Mouse (Mus musculus) kidney, postnatal 0 days (tissue): Measurements from ENCODE around the gene Sh3rf3. TPM values are rescaled to one million over a fixed set of nuclear protein-coding genes. Genes with fewer than 3 reads are reported as not detected.

Source experiments
- ATAC-seq: fragments of 200-750 bp; cut with Nextera tagmentation; replicated peaks from 2 replicates; pipeline ENCODE4 v1.8.0; 2017; ENCODE audit warnings: low read depth, moderate number of reproducible peaks, moderate TSS enrichment, moderate library complexity; ENCODE audit not compliant: low FRiP score
- DNase-seq: peaks from one replicate; pipeline ENCODE4 v3.0.0-alpha.2; 2016; ENCODE audit warnings: low spot score
- H3K27ac ChIP-seq: fragments of 300-500 bp; sonication (generic); 2 replicates; pipeline ENCODE4 v1.5.1; 2014; ENCODE audit warnings: mild to moderate bottlenecking
- H3K27me3 ChIP-seq: fragments of 300-500 bp; sonication (generic); 2 replicates; pipeline ENCODE4 v1.6.1; 2014; ENCODE audit warnings: low read length, mixed read lengths; ENCODE audit not compliant: insufficient read depth
- H3K36me3 ChIP-seq: fragments of 300-500 bp; sonication (generic); 2 replicates; pipeline ENCODE4 v1.6.1; 2014; ENCODE audit warnings: low read length, mixed read lengths; ENCODE audit not compliant: insufficient read depth
- H3K4me1 ChIP-seq: fragments of 300-500 bp; sonication (generic); replicated peaks from 2 replicates; pipeline ENCODE4 v1.6.1; 2014; ENCODE audit warnings: antibody characterized with exemption, low read length, mixed read lengths; ENCODE audit not compliant: insufficient read depth
- H3K4me2 ChIP-seq: fragments of 300-500 bp; sonication (generic); 2 replicates; pipeline ENCODE4 v1.6.1; 2014; ENCODE audit warnings: mild to moderate bottlenecking, low read length, moderate library complexity, mixed read lengths
- H3K4me3 ChIP-seq: fragments of 300-500 bp; sonication (generic); replicated peaks from 2 replicates; pipeline ENCODE4 v1.5.1; 2014; ENCODE audit warnings: low read depth, low read length
- H3K9ac ChIP-seq: fragments of 300-500 bp; sonication (generic); 2 replicates; pipeline ENCODE4 v1.6.1; 2014; ENCODE audit warnings: low read depth, low read length
- H3K9me3 ChIP-seq: fragments of 300-500 bp; sonication (generic); replicated peaks from 2 replicates; pipeline ENCODE4 v1.6.1; 2016; ENCODE audit warnings: low read length, inconsistent platforms, mixed read lengths
- CTCF ChIP-seq: IDR thresholded peaks from 2 replicates; pipeline ENCODE4 v1.5.1; 2016; ENCODE audit warnings: antibody characterized with exemption, low read depth, mild to moderate bottlenecking, moderate library complexity
- WGBS: fragments of 180-500 bp; shearing (Covaris S2); extraction: QIAGEN DNeasy Blood & Tissue Kit; methylation state at CpG from one replicate; pipeline ENCODE4 v1.1.7; 2014; 5-methylcytosine and 5-hydroxymethylcytosine counted together
- polyA plus RNA-seq: library from polyadenylated mRNA; unstranded; fragments of >200 nt; fragmentation: Nextera tagmentation; extraction: Ambion mirVana; gene quantifications from 2 replicates; pipeline ENCODE4 v1.2.1, GENCODE M21; 2015

The Sh3rf3 gene
- polyA plus RNA-seq: 0.51 and 0.70 TPM in 2 replicates

- ATAC-seq: peak; percentile 61
- DNase-seq: peak; percentile 31
These were observed at the start of gene Sh3rf3 for GRCm38 (mm10) chr10:58813081-58813800. Gene Sh3rf3 (plus strand): TSS chr10:58813359.

GRCm38 (mm10) chr10:58788486-58789274, 24.5 kb upstream of the Sh3rf3 start:
- H3K9ac ChIP-seq: no peak overlapping the region
- H3K4me3 ChIP-seq: no peak overlapping the region
- no peak overlapping the region for H3K27ac ChIP-seq
- no peaks in the 10 kb centered on the region for H3K27me3 ChIP-seq
- H3K4me2 ChIP-seq: no peak overlapping the region
- H3K4me1 ChIP-seq: no peaks in the 10 kb centered on the region
- DNase-seq: no peak
- 86% methylated on average over 8 of the region's 8 CpGs for WGBS
- ATAC-seq: no peak
- no peaks in the 10 kb centered on the region for H3K36me3 ChIP-seq
- H3K9me3 ChIP-seq: no peaks in the 10 kb centered on the region
- no peak for TF ChIP-seq CTCF

More at GRCm38 (mm10) chr10:58813081-58813800, at the start of gene Sh3rf3:
- H3K9me3 ChIP-seq: no peaks in the 10 kb centered on the region
- H3K27ac ChIP-seq: no peak within 1 kb of the TSS
- H3K4me3 ChIP-seq: peak within 1 kb of the TSS; percentile 60
- H3K36me3 ChIP-seq: no peaks in the 10 kb centered on the region
- H3K9ac ChIP-seq: peak within 1 kb of the TSS; percentile 45
- H3K4me2 ChIP-seq: peak within 1 kb of the TSS; percentile 99
- H3K27me3 ChIP-seq: peaks cover 8% of the 10 kb centered on the region
- 0% methylated on average over 76 of the region's 79 CpGs for WGBS
- H3K4me1 ChIP-seq: peaks cover 11% of the 10 kb centered on the region; the same call in 1 of the 2 replicates
- no peak for TF ChIP-seq CTCF

- no peak overlapping the region for H3K9ac ChIP-seq
- no peak overlapping the region for H3K27ac ChIP-seq
- DNase-seq (no peak), ATAC-seq (no peak)
- H3K36me3 ChIP-seq: no peaks in the 10 kb centered on the region
- no peaks in the 10 kb centered on the region for H3K27me3 ChIP-seq
- no peaks in the 10 kb centered on the region for H3K4me1 ChIP-seq
- no peak overlapping the region for H3K4me2 ChIP-seq
- H3K9me3 ChIP-seq: no peaks in the 10 kb centered on the region
- TF ChIP-seq CTCF: no peak
- 86% methylated on average over 8 of the region's 8 CpGs for WGBS
- H3K4me3 ChIP-seq: no peak overlapping the region
These were observed 15.6 kb upstream of the Sh3rf3 start for GRCm38 (mm10) chr10:58797555-58797954.

GRCm38 (mm10) chr10:58798156-58798555, 15.0 kb upstream of the Sh3rf3 start:
- Histone ChIP-seq H3K4me3 (no peak overlapping the region), H3K36me3 (no peaks in the 10 kb centered on the region), H3K27ac (no peak overlapping the region), H3K9me3 (no peaks in the 10 kb centered on the region), H3K4me2 (no peak overlapping the region), H3K27me3 (no peaks in the 10 kb centered on the region), H3K9ac (no peak overlapping the region), H3K4me1 (no peaks in the 10 kb centered on the region)
- no peak for TF ChIP-seq CTCF
- DNase-seq (no peak), ATAC-seq (no peak)
- WGBS: 90% methylated on average over 3 of the region's 3 CpGs

GRCm38 (mm10) chr10:58800996-58801433, 12.1 kb upstream of the Sh3rf3 start:
- no peak for DNase-seq
- 67% methylated on average over 21 of the region's 21 CpGs for WGBS
- Histone ChIP-seq H3K4me3 (no peak overlapping the region), H3K27me3 (no peaks in the 10 kb centered on the region), H3K9ac (no peak overlapping the region), H3K27ac (no peak overlapping the region), H3K9me3 (no peaks in the 10 kb centered on the region), H3K36me3 (no peaks in the 10 kb centered on the region), H3K4me1 (no peaks in the 10 kb centered on the region), H3K4me2 (no peak overlapping the region)
- ATAC-seq: no peak
- no peak for TF ChIP-seq CTCF

GRCm38 (mm10) chr10:58802391-58802790, 10.8 kb upstream of the Sh3rf3 start:
- H3K9me3 ChIP-seq: no peaks in the 10 kb centered on the region
- TF ChIP-seq CTCF: no peak
- 50% methylated on average over 1 of the region's 1 CpGs for WGBS
- H3K27me3 ChIP-seq: no peaks in the 10 kb centered on the region
- no peaks in the 10 kb centered on the region for H3K36me3 ChIP-seq
- no peak for DNase-seq
- no peak overlapping the region for H3K4me2 ChIP-seq
- no peak overlapping the region for H3K9ac ChIP-seq
- no peak for ATAC-seq
- H3K27ac ChIP-seq: no peak overlapping the region
- no peaks in the 10 kb centered on the region for H3K4me1 ChIP-seq
- no peak overlapping the region for H3K4me3 ChIP-seq
